Mouse (Mus musculus) c-Kit-negative CD71-positive TER-119-positive erythroid progenitor cells, embryonic 14.5 days (primary cell): Measurements from ENCODE around the gene Zfp523.

ENCODE experiments used
- DNase-seq: peaks from one replicate; pipeline ENCODE4 v3.0.0-alpha.2; 2013; ENCODE audit warnings: low read depth, low spot score

The Zfp523 gene

DNA sequence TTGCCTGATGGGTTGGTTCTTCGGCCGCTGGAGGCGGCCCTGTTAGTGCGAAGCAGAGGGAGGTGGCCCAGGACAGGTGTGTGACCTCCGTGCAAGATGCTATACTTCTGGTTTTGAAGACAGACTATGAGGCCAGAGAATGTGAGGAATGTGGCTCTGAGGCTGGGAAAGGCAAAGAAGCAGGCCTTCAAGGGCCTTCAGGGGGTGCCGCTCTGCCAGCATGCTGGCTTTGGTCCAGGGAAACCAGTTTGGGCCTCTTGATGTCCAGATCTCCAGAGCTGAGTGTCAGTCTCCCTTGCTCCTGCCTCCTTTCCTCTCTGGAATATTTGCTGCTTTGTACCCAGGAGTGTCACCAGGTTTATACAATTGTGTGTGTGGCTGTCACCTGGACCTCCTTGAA is 65.4 kb downstream of the Zfp523 start:
- no peak for DNase-seq

DNA sequence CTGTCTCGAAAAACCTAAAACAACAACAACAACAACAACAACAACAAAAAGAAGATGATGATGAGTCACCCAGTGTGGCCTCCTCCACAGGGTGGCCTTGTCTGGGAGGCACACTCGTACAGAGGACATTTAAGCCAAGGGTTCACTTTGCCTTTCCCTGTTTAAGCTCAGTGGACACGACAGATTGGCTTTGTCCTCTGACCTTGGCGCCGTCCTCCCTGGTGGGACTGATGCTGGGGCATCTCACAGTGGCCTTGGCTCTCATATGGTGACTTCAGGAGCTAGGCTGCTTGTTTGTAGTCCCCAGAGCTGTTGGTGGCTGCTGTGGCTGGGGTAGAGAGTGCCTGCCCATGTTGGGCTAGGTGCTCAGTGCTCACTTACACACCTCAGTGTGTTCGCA is 67.3 kb downstream of the Zfp523 start:
- no peak for DNase-seq

GRCm38 (mm10) chr17:28244714-28245113 is 67.8 kb downstream of the Zfp523 start:
- DNase-seq: no peak

DNA sequence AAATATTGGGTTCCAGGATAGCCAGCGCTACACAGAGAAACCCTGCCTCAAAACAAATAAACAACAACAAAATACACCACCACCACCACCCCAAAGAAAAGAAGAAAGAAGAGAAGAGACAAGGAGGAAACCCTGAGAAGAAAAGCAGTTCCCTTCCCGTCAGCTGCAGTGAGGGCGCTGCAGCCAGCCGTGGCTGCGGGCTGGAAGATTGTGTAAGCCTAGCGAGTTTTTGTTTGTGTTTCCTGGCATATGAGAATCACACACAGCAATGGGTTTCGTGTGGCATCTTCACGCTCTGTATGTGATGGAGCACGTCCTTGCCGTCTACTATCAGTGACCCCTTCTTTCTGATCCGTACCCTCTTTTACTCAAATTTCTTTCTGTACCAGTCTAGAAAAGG is 69.7 kb downstream of the Zfp523 start:
- DNase-seq: no peak

DNA sequence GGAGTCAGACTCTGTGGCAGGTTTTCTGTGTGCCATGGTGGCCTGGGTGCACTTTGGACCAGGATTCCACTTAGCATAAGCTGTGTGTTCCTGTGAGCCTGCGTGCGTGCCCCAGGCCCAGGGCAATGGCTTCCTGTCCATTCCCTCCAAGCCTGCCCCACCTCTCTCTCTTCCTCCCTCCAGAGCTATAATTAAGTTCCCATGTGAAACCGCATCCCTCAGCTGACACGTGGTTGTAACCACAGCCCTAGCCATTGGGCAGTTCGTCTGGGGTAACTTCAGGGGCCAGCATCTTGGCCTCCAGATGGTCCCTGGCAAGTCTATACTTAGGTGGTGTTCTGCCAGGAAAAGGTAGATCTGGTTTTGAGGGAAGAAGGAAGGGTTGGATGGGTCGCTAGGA is 70.7 kb downstream of the Zfp523 start:
- DNase-seq: no peak

DNA sequence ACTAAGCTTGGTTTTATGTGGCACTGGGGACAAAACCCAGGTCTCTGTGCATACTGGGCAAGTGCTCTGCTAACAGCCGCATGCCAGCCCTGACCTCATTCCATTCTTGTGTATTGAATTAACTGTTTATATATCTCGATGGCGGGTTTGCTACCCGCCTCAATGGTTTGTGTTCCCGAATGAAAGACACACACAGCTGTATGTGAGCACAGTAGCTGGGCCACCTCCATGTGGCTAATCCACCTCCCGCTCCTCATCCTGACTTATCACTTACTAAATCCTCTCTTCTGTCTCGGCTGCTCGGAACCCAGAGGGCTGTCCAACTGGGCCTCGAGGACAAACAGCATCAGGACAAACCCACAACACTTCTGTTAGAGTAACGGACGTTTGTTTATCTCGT is 72.1 kb downstream of the Zfp523 start:
- DNase-seq: no peak

DNA sequence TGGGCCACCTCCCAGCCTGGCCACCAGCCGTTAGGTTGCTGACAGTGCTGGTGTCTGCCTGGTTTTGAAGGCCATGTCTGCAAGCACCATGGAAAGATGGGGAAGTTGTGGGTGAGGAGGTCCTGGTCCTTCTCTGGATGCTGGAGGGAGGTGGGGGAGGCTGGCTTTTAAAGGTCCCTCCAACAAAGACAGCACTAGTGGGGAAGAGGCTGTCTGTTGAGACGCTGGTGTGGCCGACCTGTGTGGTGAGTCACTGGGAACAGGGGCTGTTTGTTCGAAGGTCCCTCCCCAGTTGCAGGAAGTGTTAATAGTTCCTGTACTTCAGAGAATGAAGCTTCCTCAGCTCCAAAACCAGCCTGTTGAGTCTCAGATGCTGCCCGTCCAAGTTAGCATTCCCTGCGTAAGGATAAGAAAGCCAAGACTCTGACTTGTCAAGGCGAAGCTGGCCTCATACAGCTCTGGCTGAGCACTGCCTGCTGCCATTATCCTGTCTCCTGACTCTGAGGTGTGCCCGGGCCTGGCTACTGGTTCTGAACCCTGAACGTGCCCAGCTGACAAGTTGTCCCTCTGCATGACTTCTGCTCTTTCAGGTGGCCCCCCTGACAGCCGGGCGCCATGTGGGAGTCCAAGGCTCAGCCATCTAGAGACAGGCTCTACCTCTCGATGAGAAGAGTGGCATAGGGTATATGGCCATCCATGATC is 74.8 kb downstream of the Zfp523 start:
- no peak for DNase-seq

GRCm38 (mm10) chr17:28252281-28252648 is 75.3 kb downstream of the Zfp523 start:
- DNase-seq: no peak

DNA sequence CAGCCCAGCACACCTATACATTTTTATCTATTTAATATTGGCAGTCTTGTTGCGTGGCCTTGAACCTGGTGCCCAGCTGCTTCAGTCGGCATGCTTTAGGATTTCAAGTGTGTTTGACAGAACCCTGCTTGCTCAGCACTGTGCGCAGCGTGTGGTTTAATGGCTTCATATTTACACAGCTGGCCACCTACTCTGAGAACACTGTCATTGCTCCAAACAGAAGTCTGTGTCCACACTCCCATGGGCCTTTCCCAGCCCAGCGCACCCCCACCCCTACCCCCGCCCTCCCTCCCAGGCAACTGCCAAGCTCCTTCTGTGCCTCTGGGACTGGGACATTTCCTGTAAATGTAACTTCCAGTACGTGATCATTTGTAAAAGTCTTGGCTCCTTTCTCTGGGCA is 76.3 kb downstream of the Zfp523 start:
- DNase-seq: no peak

DNA sequence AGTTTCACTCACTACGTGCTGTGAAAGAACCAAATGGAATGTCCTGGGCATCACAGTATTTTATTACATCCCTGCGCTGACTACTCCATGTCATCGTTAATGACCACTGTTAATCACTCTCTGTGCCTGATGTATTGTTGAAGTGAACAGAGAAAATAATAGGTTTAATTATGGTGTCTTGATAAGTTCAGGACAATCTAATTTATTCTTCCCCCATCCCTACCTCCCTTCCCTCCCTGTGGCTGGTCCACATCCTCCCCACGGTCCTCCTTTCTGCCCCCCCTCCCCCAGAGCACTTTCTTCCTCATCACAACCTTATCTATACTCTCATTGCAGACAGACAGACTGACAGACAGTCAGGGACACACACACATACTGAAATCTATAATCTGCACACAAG is 77.9 kb downstream of the Zfp523 start:
- no peak for DNase-seq
